Mouse (Mus musculus): ENCODE results near the gene Ush2a.

The Ush2a gene

GRCm38 (mm10) chr1:188672871-188673270 is 411.0 kb downstream of the Ush2a start:
- DNase-seq (ENCODE audit: low spot score) = no peak

DNA sequence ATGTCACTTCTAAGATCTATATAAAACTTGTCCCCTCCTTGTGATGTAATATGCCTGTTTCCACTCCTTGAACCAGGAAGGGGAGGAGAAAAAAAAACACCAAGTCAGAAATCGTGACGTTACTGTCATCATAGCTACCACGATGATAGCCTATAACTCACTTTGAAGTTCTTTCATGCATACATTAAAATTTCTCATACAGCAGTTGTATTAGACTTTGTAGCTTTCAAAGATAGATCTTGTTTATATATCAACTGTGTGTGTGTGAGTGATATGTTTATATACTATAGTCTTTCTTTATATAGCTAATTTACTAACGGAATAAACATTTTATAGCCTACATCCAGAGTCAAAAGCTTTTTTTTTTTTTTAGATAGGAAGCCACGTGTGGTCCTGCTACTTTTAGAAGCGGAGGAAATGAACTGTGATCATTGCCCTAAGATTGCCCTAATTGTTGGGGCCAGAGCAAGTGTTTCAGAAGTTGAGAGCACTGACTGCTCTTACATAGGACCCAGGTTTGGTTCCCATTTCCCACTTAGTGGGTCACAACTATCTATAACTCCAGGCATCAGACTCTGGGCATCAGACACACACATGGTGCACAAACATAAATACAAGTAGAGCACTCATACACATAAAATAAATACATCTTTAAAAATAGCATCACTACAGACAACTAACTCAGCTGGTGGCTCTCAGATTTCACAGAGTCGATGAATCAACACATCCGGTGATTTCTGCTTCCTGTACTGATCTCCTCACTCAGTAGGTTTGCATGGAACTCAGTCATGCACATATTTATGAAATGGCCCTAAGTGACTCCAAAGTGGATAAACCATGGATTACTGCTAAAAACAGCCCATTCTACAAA is 413.1 kb downstream of the Ush2a start:
- no peak for DNase-seq (ENCODE audit: low spot score)

GRCm38 (mm10) chr1:188675511-188675863 is 413.7 kb downstream of the Ush2a start:
- no peak for DNase-seq (ENCODE audit: low spot score)

DNA sequence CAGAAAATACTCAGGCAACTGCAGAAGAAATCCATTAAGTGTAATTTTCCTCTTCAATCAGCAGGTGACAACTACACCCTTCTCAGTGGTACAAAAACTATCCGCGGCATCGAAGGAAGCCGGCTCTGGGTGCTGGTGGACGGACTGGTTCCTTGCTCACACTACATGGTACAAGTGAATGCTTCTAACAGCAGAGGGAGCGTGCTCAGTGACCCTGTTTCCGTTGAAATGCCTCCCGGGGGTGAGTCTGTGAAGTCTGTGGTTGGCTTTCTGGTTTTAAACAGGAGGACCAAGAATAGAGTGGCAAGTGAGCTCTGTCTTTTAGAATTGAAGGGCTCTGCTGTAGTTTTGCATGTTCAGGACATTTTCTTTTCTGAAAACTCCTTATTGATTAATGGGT is 416.4 kb downstream of the Ush2a start:
- no peak for DNase-seq (ENCODE audit: low spot score)

- DNase-seq (ENCODE audit: low spot score) = no peak
These were observed 424.5 kb downstream of the Ush2a start for GRCm38 (mm10) chr1:188686362-188686761.

DNA sequence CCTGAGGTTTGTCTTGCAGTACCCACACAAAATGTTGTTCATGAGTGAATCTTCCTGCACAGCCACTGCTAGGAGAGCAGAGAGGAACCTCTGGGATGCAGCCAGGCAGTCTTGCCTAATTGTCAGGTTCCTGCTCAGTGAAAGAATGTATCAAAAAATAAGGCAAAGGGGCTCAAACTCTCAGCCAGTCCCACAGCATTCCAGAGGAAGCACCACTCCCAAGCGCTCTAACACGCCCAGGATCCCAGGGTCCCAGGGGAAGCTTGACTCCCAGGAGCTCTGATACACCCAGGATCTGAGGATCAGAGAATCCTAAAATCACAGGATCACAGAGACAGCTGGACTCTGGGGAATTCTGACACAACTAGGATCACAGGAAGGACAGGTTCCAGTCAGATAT is 434.5 kb downstream of the Ush2a start:
- DNase-seq (ENCODE audit: low spot score) = no peak

GRCm38 (mm10) chr1:188708176-188708575 is 446.4 kb downstream of the Ush2a start:
- DNase-seq (ENCODE audit: low spot score) = no peak

GRCm38 (mm10) chr1:188708694-188709093 is 446.9 kb downstream of the Ush2a start:
- no peak for DNase-seq (ENCODE audit: low spot score)

DNA sequence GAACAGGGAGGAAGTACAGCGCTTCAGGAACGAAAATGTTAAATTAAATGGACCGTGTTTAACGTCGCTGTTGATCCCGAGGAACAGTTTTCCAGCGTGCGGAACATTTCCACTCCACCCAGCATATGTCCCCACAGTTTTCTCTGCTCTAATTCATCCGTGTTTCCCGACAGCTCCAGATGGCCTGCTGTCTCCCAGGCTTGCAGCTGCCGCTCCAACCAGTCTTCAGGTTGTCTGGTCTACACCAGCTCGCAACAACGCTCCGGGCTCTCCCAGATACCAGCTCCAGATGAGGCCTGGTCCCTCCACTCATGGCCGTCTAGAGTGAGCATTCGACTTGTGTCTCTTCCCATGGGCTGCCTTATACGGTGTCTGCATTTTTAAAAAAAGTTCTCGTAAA is 452.3 kb downstream of the Ush2a start:
- DNase-seq (ENCODE audit: low spot score) = no peak

DNA sequence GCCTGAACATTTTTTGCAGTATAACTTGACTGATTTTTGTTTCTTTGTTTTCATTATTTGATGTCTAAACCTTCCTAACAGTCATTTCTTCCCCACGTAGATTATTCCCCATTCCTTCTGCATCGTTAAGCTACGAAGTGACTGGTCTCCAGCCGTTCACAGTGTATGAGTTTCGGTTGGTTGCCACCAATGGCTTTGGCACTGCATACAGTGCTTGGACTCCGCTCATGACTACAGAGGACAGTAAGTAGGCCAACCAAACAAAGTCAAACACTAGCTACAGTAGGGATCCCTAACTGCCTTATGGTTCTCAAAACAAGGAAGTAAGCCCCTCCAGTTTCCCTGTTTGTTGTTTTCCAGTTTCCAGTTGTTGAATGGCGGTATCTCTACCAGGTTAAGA is 453.1 kb downstream of the Ush2a start:
- DNase-seq (ENCODE audit: low spot score) = no peak

DNA sequence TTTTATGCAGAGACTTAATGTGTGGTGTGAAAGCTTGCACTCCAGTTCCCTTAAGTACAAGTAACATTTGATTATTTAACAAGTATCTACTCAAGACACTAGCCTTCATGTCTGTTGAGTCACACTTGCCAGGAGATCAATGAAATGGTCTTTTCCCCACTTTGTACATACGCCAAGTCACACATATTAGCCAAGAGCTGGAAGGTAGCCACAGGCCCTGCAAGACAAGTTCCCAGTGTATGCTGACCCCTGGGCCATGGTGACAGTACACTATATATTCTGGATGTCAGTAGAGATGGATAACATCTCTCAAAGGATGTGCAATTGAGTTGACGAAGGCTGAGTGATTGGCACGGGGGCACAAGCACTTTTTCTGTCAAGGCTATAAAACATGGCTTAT is 455.1 kb downstream of the Ush2a start:
- DNase-seq (ENCODE audit: low spot score) = no peak

GRCm38 (mm10) chr1:188725122-188725995 is 463.5 kb downstream of the Ush2a start:
- DNase-seq (ENCODE audit: low spot score) = no peak

DNA sequence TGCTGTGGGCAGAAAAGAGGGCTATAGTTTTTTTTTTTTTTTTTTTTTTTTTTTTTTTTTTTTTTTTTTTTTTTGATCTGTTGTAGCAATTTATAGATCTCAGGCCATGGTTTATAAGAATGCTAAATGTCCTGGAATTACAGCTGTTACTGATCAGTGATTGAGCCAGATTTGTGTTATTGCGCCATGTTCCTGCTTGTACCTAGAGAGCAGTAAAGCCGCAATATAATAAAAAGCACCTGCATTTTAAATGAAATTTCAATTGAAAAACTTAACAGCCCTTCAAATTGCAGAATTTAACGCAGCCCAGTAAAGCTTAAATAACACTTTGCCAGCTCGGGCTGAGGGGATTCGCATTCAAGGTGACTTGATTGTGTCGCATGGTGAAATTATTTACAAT is 465.1 kb downstream of the Ush2a start:
- no peak for DNase-seq (ENCODE audit: low spot score)

DNA sequence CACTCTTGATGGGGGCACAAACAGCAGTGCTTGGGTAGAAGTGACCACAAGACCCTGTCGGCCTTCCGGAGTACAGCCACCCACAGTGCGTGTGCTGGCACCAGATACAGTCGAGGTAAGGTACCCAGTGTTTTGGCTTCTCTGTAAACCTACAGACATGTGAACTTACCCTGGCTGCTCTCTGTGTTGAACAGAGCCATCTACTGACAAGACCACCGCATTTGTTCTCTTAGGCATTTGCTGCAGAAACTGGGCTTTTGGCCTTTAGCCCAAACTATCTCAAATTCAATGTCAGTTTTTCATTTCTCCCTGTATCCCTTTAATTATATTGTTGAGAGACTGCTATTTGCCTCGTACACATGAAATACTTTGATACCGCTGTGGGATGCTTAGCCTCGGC is 466.8 kb downstream of the Ush2a start:
- no peak for DNase-seq (ENCODE audit: low spot score)

- DNase-seq (ENCODE audit: low spot score) = no peak
These were observed 467.4 kb downstream of the Ush2a start for GRCm38 (mm10) chr1:188729179-188729578.

GRCm38 (mm10) chr1:188734741-188735266 is 473.0 kb downstream of the Ush2a start:
- DNase-seq (ENCODE audit: low spot score) = no peak

- DNase-seq (ENCODE audit: low spot score) = no peak
These were observed 481.1 kb downstream of the Ush2a start for GRCm38 (mm10) chr1:188742971-188743370.

GRCm38 (mm10) chr1:188755031-188755430 is 493.2 kb downstream of the Ush2a start:
- no peak for DNase-seq (ENCODE audit: low spot score)

DNA sequence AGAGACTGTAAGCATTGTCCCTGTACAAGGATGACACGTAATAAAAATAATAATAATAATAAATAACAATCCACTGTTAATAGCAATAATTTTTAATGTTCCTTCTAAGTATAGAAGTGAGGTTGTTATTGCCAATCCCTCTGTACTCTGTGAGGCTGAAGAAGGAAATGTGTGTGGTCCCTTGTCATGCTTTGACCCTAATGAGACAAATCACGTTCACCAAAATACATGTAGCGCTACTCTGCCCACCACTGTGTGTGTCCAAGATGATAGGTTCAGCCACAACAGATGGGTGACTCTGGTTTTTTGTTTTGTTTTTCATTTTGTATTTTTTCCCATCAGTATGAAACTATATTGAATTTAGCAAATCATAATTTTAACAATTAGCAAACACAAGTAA is 498.7 kb downstream of the Ush2a start:
- DNase-seq (ENCODE audit: low spot score) = no peak

DNA sequence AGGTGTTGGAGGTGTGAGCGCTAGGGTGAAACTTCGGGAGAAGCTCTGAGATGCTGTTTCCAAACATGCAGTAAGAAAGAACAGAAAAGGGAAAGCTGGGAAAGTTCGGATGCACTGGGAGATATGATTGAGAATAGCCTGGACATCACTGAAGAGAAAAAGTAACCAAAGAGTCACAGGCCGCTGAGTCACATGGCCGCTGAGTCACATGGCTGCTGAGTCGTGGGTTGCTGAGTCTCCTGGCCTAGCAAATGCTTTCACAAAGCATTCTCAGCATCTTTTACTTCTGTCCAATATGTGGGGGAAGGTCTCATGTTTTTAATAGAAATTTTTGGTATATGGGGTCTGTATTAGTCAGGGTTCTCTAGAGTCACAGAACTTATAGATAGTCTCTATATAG is 500.6 kb downstream of the Ush2a start:
- DNase-seq (ENCODE audit: low spot score) = no peak

GRCm38 (mm10) chr1:188763761-188764160 is 501.9 kb downstream of the Ush2a start:
- DNase-seq (ENCODE audit: low spot score) = no peak

DNA sequence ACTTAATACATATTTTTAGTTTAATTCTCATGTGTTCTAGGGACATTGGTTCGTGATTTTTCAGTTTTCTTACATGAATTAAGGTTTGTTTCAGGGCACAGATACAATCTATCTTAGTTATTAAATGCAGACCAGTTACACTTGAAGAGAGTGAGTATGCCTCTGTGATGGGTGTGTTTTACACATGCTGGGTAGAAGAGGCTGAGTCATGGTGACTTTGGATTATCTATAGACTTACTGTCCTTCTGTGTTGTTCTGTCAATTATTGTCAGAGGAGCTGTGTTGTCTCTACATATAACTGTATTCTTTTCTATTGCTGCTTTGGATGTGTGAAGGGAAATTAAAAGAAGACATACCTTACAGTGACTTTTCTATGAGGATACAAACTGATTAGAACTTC is 509.0 kb downstream of the Ush2a start:
- peak; percentile 17 for DNase-seq (ENCODE audit: low spot score)
